Mouse (Mus musculus): ENCODE results near the gene Iscu. TPM values are rescaled to one million over a fixed set of nuclear protein-coding genes. Genes with fewer than 3 reads are reported as not detected.

The Iscu gene
- 10 to 100 TPM in 1 of 2 experiments, 1 to 10 TPM in 1; 7.1 to 10.8 TPM for polyA plus RNA-seq (2017; shearing (Covaris generic))

- ATAC-seq, result peak; percentile 73
Measured at GRCm38 (mm10) chr5:113772450-113772895, at the start of gene Iscu, which contains the start of gene Sart3. Gene Iscu (plus strand): TSS chr5:113772748. Gene Sart3 (minus strand): TSS chr5:113772510.

DNA sequence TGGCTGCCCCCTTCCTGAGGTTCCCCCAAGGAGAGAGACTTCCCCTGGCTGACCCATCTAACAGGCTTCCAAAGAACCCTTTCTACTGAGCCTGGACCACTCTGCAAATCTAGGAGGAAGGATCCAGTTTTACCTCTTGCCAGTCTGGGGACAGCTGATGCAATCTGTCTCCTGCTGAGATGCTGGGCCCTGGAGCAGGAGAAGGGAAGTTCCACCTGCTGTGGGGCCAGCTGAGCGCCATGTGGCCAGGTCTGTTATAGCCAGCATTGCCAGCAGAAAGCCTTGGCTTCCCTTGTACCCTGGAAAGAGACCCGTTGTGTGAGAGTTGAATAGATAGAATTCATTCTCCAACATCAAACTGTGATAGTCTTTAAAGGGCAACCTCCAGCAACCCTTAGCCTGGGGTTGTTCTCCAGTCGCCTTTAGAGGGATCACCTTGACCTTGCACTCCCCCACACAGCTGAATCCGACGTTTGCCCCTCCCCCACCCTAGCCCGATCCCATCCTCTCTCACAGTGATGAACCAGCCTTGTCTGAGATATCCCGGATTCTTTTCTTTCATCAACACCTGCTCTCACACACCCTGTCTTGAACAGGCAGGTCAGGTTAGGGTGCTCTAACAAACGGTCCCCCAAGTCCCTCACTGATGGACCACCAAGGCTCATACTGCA is 48.8 kb upstream of the Iscu start:
- no peak for ATAC-seq

- ATAC-seq, result no peak
Measured at GRCm38 (mm10) chr5:113724446-113724845, 48.1 kb upstream of the Iscu start, which contains the start of gene 1700069L16Rik. Gene 1700069L16Rik (minus strand): TSS chr5:113724772.

GRCm38 (mm10) chr5:113725417-113725816 is 47.1 kb upstream of the Iscu start:
- ATAC-seq, result no peak

DNA sequence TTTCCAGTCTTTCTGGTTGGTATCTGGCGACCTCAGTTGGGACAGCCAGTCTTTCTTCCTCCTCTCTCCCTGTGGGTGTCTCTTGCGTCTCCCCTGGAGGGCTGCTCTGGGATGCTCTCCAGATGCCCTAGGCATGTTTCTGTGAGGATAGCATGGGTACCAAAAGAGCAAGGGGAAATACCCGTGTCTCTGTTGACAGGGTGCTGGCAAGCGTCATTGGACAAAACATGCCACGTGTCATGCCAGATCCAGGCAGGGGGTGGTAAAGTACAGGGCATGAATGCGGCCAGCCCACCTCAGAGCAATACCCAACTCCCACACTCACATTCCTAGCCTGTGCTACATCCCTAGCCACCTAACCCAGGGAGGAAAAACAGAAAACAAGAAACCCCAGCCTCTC is 45.9 kb upstream of the Iscu start:
- no peak for ATAC-seq

GRCm38 (mm10) chr5:113727238-113727637 is 45.3 kb upstream of the Iscu start:
- no peak for ATAC-seq

- no peak for ATAC-seq
Measured at GRCm38 (mm10) chr5:113728011-113728410, 44.5 kb upstream of the Iscu start.

GRCm38 (mm10) chr5:113728691-113729090 is 43.9 kb upstream of the Iscu start:
- no peak for ATAC-seq

DNA sequence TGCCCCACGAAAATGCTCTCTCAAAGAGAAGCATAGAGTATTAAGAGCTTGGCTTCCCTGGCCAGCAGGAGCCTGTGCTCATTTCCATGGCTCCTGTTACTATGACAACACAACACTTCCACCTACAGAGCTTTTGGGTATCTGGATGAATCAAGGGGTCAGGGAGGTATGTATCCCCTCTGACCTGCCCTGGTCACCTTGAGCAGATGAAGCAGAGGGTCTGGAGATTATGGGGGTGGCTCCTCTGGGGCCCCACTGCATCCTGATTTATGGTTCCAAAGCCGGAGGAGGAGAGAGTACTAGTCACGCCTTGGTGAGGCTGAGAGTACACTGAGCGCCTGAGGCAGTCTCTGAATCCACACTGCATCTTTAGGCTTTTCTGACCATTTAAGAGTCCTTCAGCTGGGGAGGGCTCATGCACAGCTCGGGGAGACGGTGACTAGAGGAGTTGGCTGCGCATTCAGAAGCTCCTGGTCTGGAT is 41.9 kb upstream of the Iscu start:
- no peak for ATAC-seq

GRCm38 (mm10) chr5:113731174-113731573 is 41.4 kb upstream of the Iscu start:
- ATAC-seq, result no peak

DNA sequence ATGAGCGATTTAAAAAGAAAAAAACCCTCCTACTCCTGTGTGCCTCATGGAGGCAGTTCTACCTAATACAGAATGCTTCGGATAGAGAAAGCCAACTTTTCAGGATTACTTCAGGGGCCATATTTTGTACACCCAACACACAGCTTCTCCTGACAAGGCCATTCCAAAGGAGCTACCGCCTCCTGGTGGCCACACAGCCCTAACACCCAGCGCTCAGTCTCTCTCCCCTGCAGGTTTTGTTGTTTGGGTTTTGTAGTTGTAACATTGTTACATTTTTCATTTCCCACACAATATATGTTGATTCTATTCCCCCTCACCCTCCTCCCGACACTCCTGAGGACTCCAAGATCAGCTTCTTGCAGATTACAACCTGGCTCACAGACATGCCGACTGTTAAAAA is 40.4 kb upstream of the Iscu start:
- no peak for ATAC-seq

DNA sequence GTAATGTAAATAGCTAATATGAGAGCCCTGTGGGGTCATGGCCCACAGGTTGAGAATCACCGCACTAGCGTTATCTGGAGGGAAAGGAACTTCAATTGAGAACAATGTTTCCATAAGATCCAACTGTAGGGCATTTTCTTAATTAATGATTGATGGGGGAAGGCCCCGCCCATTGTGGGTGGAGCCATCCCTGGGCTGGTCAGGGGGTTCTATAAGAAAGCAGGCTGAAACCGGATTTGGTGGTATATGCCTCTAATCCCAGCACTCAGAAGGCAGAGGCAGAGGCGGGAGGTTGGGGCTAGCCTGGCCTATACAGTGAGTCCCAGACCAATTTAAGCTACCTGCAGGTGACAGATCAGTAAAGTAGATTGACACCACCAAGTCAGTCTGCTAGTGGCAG is 38.2 kb upstream of the Iscu start:
- no peak for ATAC-seq

- no peak for ATAC-seq
Measured at GRCm38 (mm10) chr5:113735023-113735344, 37.6 kb upstream of the Iscu start.

DNA sequence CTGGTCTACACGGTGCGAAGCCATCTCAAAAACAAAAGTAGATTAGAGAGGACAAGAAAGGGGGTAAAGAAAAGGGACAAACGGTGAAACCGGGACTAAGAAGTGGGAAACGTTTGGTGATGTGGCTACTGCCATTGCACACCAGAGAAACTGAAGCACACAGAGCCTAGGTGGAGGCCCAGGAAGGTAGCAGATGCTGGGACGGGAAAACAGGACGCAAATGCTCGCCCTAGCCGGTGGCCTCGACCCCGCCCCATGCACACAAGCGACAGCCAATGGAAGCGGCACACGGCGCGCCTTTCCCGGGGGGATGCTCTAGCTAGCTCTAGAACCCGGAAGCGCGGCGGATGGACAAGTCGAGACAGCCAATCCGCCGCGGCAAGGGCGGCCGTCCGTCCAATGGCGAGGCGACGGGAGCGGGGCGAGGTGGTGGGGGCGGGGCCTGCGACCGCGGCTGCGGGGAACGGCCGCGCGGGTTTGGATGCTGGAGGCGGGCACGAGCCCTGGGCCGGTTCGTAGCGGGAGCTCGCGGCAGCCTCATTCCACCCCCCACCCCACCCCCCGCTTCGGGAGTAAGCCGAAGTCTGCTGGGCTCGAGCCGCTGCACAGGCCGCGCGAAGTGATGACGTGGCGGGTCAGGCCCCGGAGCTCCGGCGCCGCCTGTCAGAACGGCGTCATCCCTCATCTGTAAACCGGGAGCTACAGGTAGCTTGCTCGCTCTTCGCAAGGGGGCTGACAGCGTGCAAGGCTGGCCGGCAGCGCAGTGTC is 37.0 kb upstream of the Iscu start, which contains the start of gene Ficd:
Ficd (plus strand) TSS at position 459 of the 768 bp plus-strand sequence.
- ATAC-seq, result peak; percentile 97

DNA sequence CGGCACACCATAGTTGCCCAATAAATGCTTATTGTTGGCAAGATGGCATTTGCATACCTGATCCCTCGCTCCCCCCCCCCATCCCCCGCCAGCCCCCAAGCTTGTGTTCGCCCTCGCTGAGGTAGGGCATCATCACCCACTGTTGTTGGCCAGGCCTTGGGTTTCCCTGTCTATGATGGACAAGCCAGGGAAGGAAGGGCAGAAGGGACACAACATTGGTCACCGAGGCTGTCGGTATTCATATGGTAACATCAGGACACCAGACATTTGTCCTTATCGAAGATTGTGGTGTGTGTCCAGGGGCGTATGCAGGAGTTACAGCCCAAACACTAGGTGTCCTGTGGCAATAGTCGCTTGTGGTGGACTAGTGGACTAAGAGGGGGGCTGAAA is 36.4 kb upstream of the Iscu start:
- ATAC-seq, result no peak

DNA sequence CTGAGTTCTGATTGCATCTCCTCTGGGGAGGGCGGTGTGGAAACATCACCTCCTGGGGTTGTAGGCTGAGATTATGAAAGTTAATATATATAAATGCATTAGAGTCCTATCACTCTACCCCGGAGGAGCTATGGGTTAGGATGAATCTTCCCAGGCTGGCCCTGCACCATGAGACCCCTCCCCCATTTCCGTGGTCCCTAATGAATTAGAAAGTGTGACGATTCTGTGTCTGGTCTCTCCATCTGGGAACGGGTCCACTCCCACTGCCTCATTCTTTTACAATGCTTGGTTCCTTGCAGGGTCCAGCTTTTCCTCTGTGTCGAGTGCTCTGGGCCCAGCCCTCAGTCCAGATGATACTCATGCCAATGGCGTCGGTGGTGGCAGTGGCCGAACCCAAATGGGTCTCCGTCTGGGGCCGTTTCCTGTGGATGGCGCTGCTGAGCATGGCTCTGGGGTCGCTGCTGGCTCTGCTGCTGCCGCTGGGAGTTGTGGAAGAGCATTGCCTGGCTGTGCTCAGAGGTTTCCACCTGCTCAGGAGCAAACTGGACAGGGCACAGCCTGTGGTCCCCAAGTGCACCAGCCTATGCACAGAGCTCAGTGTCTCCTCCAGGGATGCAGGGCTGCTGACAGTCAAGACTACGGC is 35.9 kb upstream of the Iscu start:
- ATAC-seq, result no peak

DNA sequence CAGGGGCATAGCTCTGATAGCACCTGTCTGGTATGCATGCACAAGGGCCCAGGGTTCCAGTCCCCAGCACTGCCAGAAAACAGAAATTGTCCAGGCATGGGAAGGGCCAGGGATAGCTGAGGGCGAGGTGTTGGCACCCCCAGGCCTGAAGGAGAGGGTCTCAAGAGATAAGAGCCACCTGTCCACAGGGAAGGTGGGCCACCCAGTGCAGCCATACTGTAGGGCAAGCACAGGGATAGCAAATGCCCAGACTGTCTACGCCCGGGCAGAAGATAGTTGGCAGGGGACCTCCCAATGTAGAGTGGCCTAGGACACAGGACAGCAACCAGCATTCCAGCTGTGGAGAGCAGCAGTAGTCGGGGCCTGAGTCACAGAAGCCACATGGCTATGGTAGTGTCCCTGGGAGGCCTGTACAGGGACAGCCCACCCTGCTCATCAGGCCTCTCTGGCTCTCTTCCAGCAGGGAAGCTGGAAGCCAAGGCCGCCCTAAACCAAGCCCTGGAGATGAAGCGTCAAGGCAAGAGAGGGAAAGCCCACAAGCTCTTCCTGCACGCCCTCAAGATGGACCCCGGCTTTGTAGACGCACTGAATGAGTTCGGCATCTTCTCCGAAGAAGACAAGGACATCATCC is 34.8 kb upstream of the Iscu start:
- no peak for ATAC-seq

GRCm38 (mm10) chr5:113747629-113748028 is 24.9 kb upstream of the Iscu start:
- no peak for ATAC-seq

- ATAC-seq, result no peak
Measured at GRCm38 (mm10) chr5:113748556-113749331, 23.8 kb upstream of the Iscu start.

GRCm38 (mm10) chr5:113751521-113752157 is 20.9 kb upstream of the Iscu start:
- no peak for ATAC-seq

GRCm38 (mm10) chr5:113755347-113756030 is 17.1 kb upstream of the Iscu start:
- no peak for ATAC-seq
